In genomic region chr5:123345853-123346654, GRCm38 (mm10) we compare ENCODE assay signal across 8 mouse cellular contexts. TPM values are rescaled to one million over a fixed set of nuclear protein-coding genes. Genes with fewer than 3 reads are reported as not detected.
A peak's percentile ranks its signal among the peaks of the same experiment; 100 is the strongest.
DNase-seq lines count a peak whose midpoint lies in the region; ATAC-seq and TF ChIP-seq lines count a peak whose summit lies in the region.

No protein-coding gene starts in this region.

- peak; percentile 77 for DNase-seq in 3134 (ENCODE audit: extremely low read depth, insufficient read length, low spot score)
- DNase-seq in adrenal gland, adult 8-10 months = peak; percentile 54
- DNase-seq in heart, embryonic 10.5 days (ENCODE audit: low spot score) = no peak
- peak; percentile 75 for DNase-seq in neural tube, embryonic 10.5 days (ENCODE audit: extremely low spot score, low spot score)
- peak; percentile 81 for DNase-seq in stomach, postnatal 0 days (ENCODE audit: low spot score)

- peaks cover 6% of the 10 kb centered on the region; the same call in 1 of the 2 replicates for H3K36me3 ChIP-seq in embryonic facial prominence, embryonic 13.5 days
- 0 out of 2 replicates have a peak, but pooled peaks cover 7% of the 10 kb centered on the region for H3K36me3 ChIP-seq in heart, embryonic 10.5 days
- H3K36me3 ChIP-seq in kidney, embryonic 14.5 days (ENCODE audit: control insufficient read depth, insufficient read depth, low read length) = peaks cover 5% of the 10 kb centered on the region; the same call in 1 of the 2 replicates
- peaks cover 12% of the 10 kb centered on the region for H3K36me3 ChIP-seq in liver, embryonic 12.5 days
- no peaks in the 10 kb centered on the region for H3K36me3 ChIP-seq in stomach, postnatal 0 days (ENCODE audit: control insufficient read depth, insufficient read depth, low read length)

- H3K9me3 ChIP-seq in embryonic facial prominence, embryonic 13.5 days = no peaks in the 10 kb centered on the region
- H3K9me3 ChIP-seq in heart, embryonic 10.5 days = no peaks in the 10 kb centered on the region
- no peaks in the 10 kb centered on the region for H3K9me3 ChIP-seq in kidney, embryonic 14.5 days (ENCODE audit: control insufficient read depth, low read length)
- H3K9me3 ChIP-seq in liver, embryonic 12.5 days (replicated peaks) = no peaks in the 10 kb centered on the region
- no peaks in the 10 kb centered on the region for H3K9me3 ChIP-seq in stomach, postnatal 0 days (ENCODE audit: control insufficient read depth, low read length)

- H3K9ac ChIP-seq in embryonic facial prominence, embryonic 13.5 days = peak overlapping the region; percentile 98
- H3K9ac ChIP-seq in kidney, embryonic 14.5 days (ENCODE audit: low read depth, low read length) = peak overlapping the region; percentile 98
- peak overlapping the region; percentile 91 for H3K9ac ChIP-seq in liver, embryonic 12.5 days
- peak overlapping the region; percentile 87 for H3K9ac ChIP-seq in stomach, postnatal 0 days (ENCODE audit: low read length)

- no peaks in the 10 kb centered on the region for H3K27me3 ChIP-seq in embryonic facial prominence, embryonic 13.5 days
- no peaks in the 10 kb centered on the region for H3K27me3 ChIP-seq in heart, embryonic 10.5 days (ENCODE audit: insufficient read depth, poor library complexity, severe bottlenecking)
- H3K27me3 ChIP-seq in kidney, embryonic 14.5 days (ENCODE audit: control insufficient read depth, insufficient read depth, low read length) = no peaks in the 10 kb centered on the region
- H3K27me3 ChIP-seq in liver, embryonic 12.5 days (replicated peaks) = no peaks in the 10 kb centered on the region
- H3K27me3 ChIP-seq in stomach, postnatal 0 days (ENCODE audit: control insufficient read depth, insufficient read depth, low read length) = no peaks in the 10 kb centered on the region

- peak overlapping the region; percentile 86 for H3K4me2 ChIP-seq in embryonic facial prominence, embryonic 13.5 days
- H3K4me2 ChIP-seq in kidney, embryonic 14.5 days (replicated peaks; ENCODE audit: low read depth, low read length) = peak overlapping the region; percentile 80
- peak overlapping the region; percentile 97 for H3K4me2 ChIP-seq in liver, embryonic 12.5 days
- peak overlapping the region; percentile 93 for H3K4me2 ChIP-seq in stomach, postnatal 0 days (replicated peaks; ENCODE audit: low read depth)

- no peak for ATAC-seq in embryonic facial prominence, embryonic 13.5 days (ENCODE audit: insufficient number of reproducible peaks, insufficient read depth, low FRiP score, low TSS enrichment, low read depth)
- no peak for ATAC-seq in kidney, embryonic 14.5 days (ENCODE audit: low FRiP score, low TSS enrichment)
- ATAC-seq in liver, embryonic 12.5 days = peak; percentile 25; the same call in 1 of the 2 replicates
- ATAC-seq in stomach, postnatal 0 days (ENCODE audit: low FRiP score, low TSS enrichment) = peak; percentile 41

- peak; percentile 56 for TF ChIP-seq EP300 in stomach, postnatal 0 days (optimal IDR thresholded peaks at IDR 0.05)

- WGBS in embryonic facial prominence, embryonic 13.5 days = under 1% methylated on average over 22 of the region's 22 CpGs
- 2% methylated on average over 22 of the region's 22 CpGs for WGBS in heart, embryonic 10.5 days
- WGBS in kidney, embryonic 14.5 days = 1% methylated on average over 22 of the region's 22 CpGs
- 3% methylated on average over 22 of the region's 22 CpGs for WGBS in liver, embryonic 12.5 days (ENCODE audit: insufficient replicate concordance)
- 3% methylated on average over 22 of the region's 22 CpGs for WGBS in stomach, postnatal 0 days

- H3K27ac ChIP-seq in embryonic facial prominence, embryonic 13.5 days = peak overlapping the region; percentile 99
- peak overlapping the region; percentile 97 for H3K27ac ChIP-seq in heart, embryonic 10.5 days
- H3K27ac ChIP-seq in kidney, embryonic 14.5 days (ENCODE audit: low read depth, low read length) = peak overlapping the region; percentile 99
- peak overlapping the region; percentile 89 for H3K27ac ChIP-seq in liver, embryonic 12.5 days
- H3K27ac ChIP-seq in stomach, postnatal 0 days (replicated peaks) = peak overlapping the region; percentile 96

- peaks cover 40% of the 10 kb centered on the region for H3K4me1 ChIP-seq in embryonic facial prominence, embryonic 13.5 days
- peaks cover 42% of the 10 kb centered on the region for H3K4me1 ChIP-seq in heart, embryonic 10.5 days
- H3K4me1 ChIP-seq in kidney, embryonic 14.5 days (ENCODE audit: control insufficient read depth, insufficient read depth, low read length) = peaks cover 25% of the 10 kb centered on the region
- peaks cover 52% of the 10 kb centered on the region for H3K4me1 ChIP-seq in liver, embryonic 12.5 days
- H3K4me1 ChIP-seq in stomach, postnatal 0 days (replicated peaks; ENCODE audit: control insufficient read depth, insufficient read depth) = 0 out of 2 replicates have a peak, but pooled peaks cover 2% of the 10 kb centered on the region

- H3K4me3 ChIP-seq in embryonic facial prominence, embryonic 13.5 days = peak overlapping the region; percentile 95
- H3K4me3 ChIP-seq in heart, embryonic 10.5 days = peak overlapping the region; percentile 93
- peak overlapping the region; percentile 88 for H3K4me3 ChIP-seq in kidney, embryonic 14.5 days (ENCODE audit: low read length)
- peak overlapping the region; percentile 96 for H3K4me3 ChIP-seq in liver, embryonic 12.5 days
- peak overlapping the region; percentile 88 for H3K4me3 ChIP-seq in stomach, postnatal 0 days (ENCODE audit: low read depth, low read length)

- TF ChIP-seq CTCF in stomach, postnatal 0 days (IDR thresholded peaks at IDR 0.05; ENCODE audit: low read depth) = no peak

RNA-seq across cellular contexts. Expression of gene Bcl7a, which starts 2.4 kb away (rescaled TPM):
- total RNA-seq in adrenal gland, adult 8-10 months (2022) = 10 to 100 TPM in 3 of 4 experiments, 1 to 10 TPM in 1; 9.7 to 15.1 (median 13.2) TPM
- polyA plus RNA-seq in embryonic facial prominence, embryonic 13.5 days (2015; fragmentation: Nextera tagmentation; extraction: Ambion mirVana) = 37.5 and 41.0 TPM in 2 replicates
- 16.3 and 21.9 TPM in 2 replicates for polyA plus RNA-seq in heart, embryonic 10.5 days (2016; fragmentation: Nextera tagmentation; extraction: Ambion mirVana)
- 39.4 and 43.2 TPM in 2 replicates for polyA plus RNA-seq in kidney, embryonic 14.5 days (2014; fragmentation: Nextera tagmentation; extraction: Ambion mirVana)
- polyA plus RNA-seq in liver, embryonic 12.5 days (2016; fragmentation: Nextera tagmentation; extraction: Ambion mirVana) = 11.7 and 12.7 TPM in 2 replicates
- polyA plus RNA-seq in stomach, postnatal 0 days (2015; fragmentation: Nextera tagmentation; extraction: Ambion mirVana) = 5.9 and 6.4 TPM in 2 replicates

RNA-seq across cellular contexts. Expression of gene Mlxip, which starts 48.5 kb away (rescaled TPM):
- 10 to 100 TPM; 21.6 to 32.8 (median 27.1) TPM for total RNA-seq in adrenal gland, adult 8-10 months (2022)
- 14.0 and 16.4 TPM in 2 replicates for polyA plus RNA-seq in embryonic facial prominence, embryonic 13.5 days (2015; fragmentation: Nextera tagmentation; extraction: Ambion mirVana)
- polyA plus RNA-seq in heart, embryonic 10.5 days (2016; fragmentation: Nextera tagmentation; extraction: Ambion mirVana) = 13.1 and 17.0 TPM in 2 replicates
- 13.4 and 26.6 TPM in 2 replicates for polyA plus RNA-seq in kidney, embryonic 14.5 days (2014; fragmentation: Nextera tagmentation; extraction: Ambion mirVana)
- polyA plus RNA-seq in liver, embryonic 12.5 days (2016; fragmentation: Nextera tagmentation; extraction: Ambion mirVana) = 6.7 and 7.0 TPM in 2 replicates
- polyA plus RNA-seq in stomach, postnatal 0 days (2015; fragmentation: Nextera tagmentation; extraction: Ambion mirVana) = 10.5 and 13.2 TPM in 2 replicates

Comparison
In these comparisons a context has a peak if more than half of its experiments do, and no peak if none do; other contexts are left out.
1. ATAC-seq: peak in liver, embryonic 12.5 days (single experiment) and stomach, postnatal 0 days (single experiment); none in embryonic facial prominence, embryonic 13.5 days (single experiment) and kidney, embryonic 14.5 days (single experiment).
2. Peak in every context shown above with its lines, with median percentiles within 50 percentile points of each other: H3K27ac ChIP-seq, H3K4me2 ChIP-seq, H3K4me3 ChIP-seq and H3K9ac ChIP-seq.